Mouse (Mus musculus): ENCODE data around the gene Cd44.

Cd44 gene

GRCm38 (mm10) chr2:102913833-102914545 is 12.5 kb upstream of the Cd44 start:
- no peak for DNase-seq

- DNase-seq = no peak
Observed at GRCm38 (mm10) chr2:102912951-102913350, 11.5 kb upstream of the Cd44 start.

- no peak for DNase-seq
Observed at GRCm38 (mm10) chr2:102912469-102912868, 11.0 kb upstream of the Cd44 start.

GRCm38 (mm10) chr2:102909403-102909802 is 7.9 kb upstream of the Cd44 start:
- DNase-seq = no peak

- DNase-seq = no peak
Observed at GRCm38 (mm10) chr2:102905604-102906003, 4.1 kb upstream of the Cd44 start.

- no peak for DNase-seq
Observed at GRCm38 (mm10) chr2:102901828-102902223, 361 bp upstream of the Cd44 start.

- DNase-seq = no peak
Observed at GRCm38 (mm10) chr2:102900230-102900721, 1.2 kb downstream of the Cd44 start.

- DNase-seq = no peak
Observed at GRCm38 (mm10) chr2:102899238-102899637, 2.2 kb downstream of the Cd44 start.

GRCm38 (mm10) chr2:102898585-102898984 is 2.9 kb downstream of the Cd44 start:
- no peak for DNase-seq

GRCm38 (mm10) chr2:102896154-102896553 is 5.3 kb downstream of the Cd44 start:
- no peak for DNase-seq

- DNase-seq = no peak
Observed at GRCm38 (mm10) chr2:102895197-102895596, 6.3 kb downstream of the Cd44 start.

GRCm38 (mm10) chr2:102894785-102895184 is 6.7 kb downstream of the Cd44 start:
- no peak for DNase-seq

GRCm38 (mm10) chr2:102888688-102889225 is 12.7 kb downstream of the Cd44 start:
- DNase-seq = no peak

- no peak for DNase-seq
Observed at GRCm38 (mm10) chr2:102887137-102887536, 14.3 kb downstream of the Cd44 start.

- DNase-seq = no peak
Observed at GRCm38 (mm10) chr2:102886306-102886935, 15.0 kb downstream of the Cd44 start.

GRCm38 (mm10) chr2:102882597-102883272 is 18.7 kb downstream of the Cd44 start:
- no peak for DNase-seq

- no peak for DNase-seq
Observed at GRCm38 (mm10) chr2:102882004-102882588, 19.4 kb downstream of the Cd44 start.

- DNase-seq = no peak
Observed at GRCm38 (mm10) chr2:102878513-102878912, 23.0 kb downstream of the Cd44 start.

GRCm38 (mm10) chr2:102877463-102877862 is 24.0 kb downstream of the Cd44 start:
- DNase-seq = no peak

- DNase-seq = no peak
Observed at GRCm38 (mm10) chr2:102876141-102876540, 25.3 kb downstream of the Cd44 start.

GRCm38 (mm10) chr2:102873848-102874247 is 27.6 kb downstream of the Cd44 start:
- no peak for DNase-seq

GRCm38 (mm10) chr2:102873194-102873593 is 28.3 kb downstream of the Cd44 start:
- no peak for DNase-seq

GRCm38 (mm10) chr2:102872436-102872835 is 29.0 kb downstream of the Cd44 start:
- no peak for DNase-seq
